Mouse (Mus musculus): Measurements from ENCODE around the gene Fads6. TPM values are rescaled to one million over a fixed set of nuclear protein-coding genes. Genes with fewer than 3 reads are reported as not detected.
A peak's percentile ranks its signal among the peaks of the same experiment; 100 is the strongest.

Gene Fads6
- total RNA-seq, 2 experiments from 2014 or later: 11.2 to 12.1 TPM

GRCm38 (mm10) chr11:115277604-115277975 is 19.9 kb downstream of the Fads6 start:
- DNase-seq (ENCODE audit: extremely low spot score in 1 of 2, low spot score in 1 of 2): no peak

- DNase-seq (ENCODE audit: extremely low spot score in 1 of 2, low spot score in 1 of 2): peak; percentile 82 to 84
Measured at GRCm38 (mm10) chr11:115276780-115277603, 20.5 kb downstream of the Fads6 start, which contains the start of gene Fdxr. Gene Fdxr (minus strand): TSS chr11:115277050.

GRCm38 (mm10) chr11:115275954-115276353 is 21.5 kb downstream of the Fads6 start:
- no peak for DNase-seq (ENCODE audit: extremely low spot score in 1 of 2, low spot score in 1 of 2)

GRCm38 (mm10) chr11:115275509-115275908 is 22.0 kb downstream of the Fads6 start:
- DNase-seq (ENCODE audit: extremely low spot score in 1 of 2, low spot score in 1 of 2): no peak

GRCm38 (mm10) chr11:115274771-115275170 is 22.7 kb downstream of the Fads6 start:
- no peak for DNase-seq (ENCODE audit: extremely low spot score in 1 of 2, low spot score in 1 of 2)

GRCm38 (mm10) chr11:115274178-115274577 is 23.3 kb downstream of the Fads6 start:
- DNase-seq (ENCODE audit: extremely low spot score in 1 of 2, low spot score in 1 of 2): no peak

- DNase-seq (ENCODE audit: extremely low spot score in 1 of 2, low spot score in 1 of 2): no peak
Measured at GRCm38 (mm10) chr11:115273735-115274134, 23.7 kb downstream of the Fads6 start.

- no peak for DNase-seq (ENCODE audit: extremely low spot score in 1 of 2, low spot score in 1 of 2)
Measured at GRCm38 (mm10) chr11:115272894-115273498, 24.5 kb downstream of the Fads6 start.

GRCm38 (mm10) chr11:115271481-115271880 is 26.0 kb downstream of the Fads6 start:
- no peak for DNase-seq (ENCODE audit: extremely low spot score in 1 of 2, low spot score in 1 of 2)

GRCm38 (mm10) chr11:115271052-115271451 is 26.4 kb downstream of the Fads6 start:
- no peak for DNase-seq (ENCODE audit: extremely low spot score in 1 of 2, low spot score in 1 of 2)

GRCm38 (mm10) chr11:115270148-115270861 is 27.2 kb downstream of the Fads6 start:
- DNase-seq (ENCODE audit: extremely low spot score in 1 of 2, low spot score in 1 of 2): peak; percentile 74 to 91

- DNase-seq (ENCODE audit: extremely low spot score in 1 of 2, low spot score in 1 of 2): no peak
Measured at GRCm38 (mm10) chr11:115269330-115270066, 28.0 kb downstream of the Fads6 start.

GRCm38 (mm10) chr11:115267958-115268357 is 29.5 kb downstream of the Fads6 start:
- no peak for DNase-seq (ENCODE audit: extremely low spot score in 1 of 2, low spot score in 1 of 2)

- DNase-seq (ENCODE audit: extremely low spot score in 1 of 2, low spot score in 1 of 2): no peak
Measured at GRCm38 (mm10) chr11:115267061-115267883, 30.2 kb downstream of the Fads6 start, which contains the start of gene Grin2c. Gene Grin2c (minus strand): TSS chr11:115267243.

GRCm38 (mm10) chr11:115266400-115266778 is 31.1 kb downstream of the Fads6 start:
- DNase-seq (ENCODE audit: extremely low spot score in 1 of 2, low spot score in 1 of 2): no peak

- no peak for DNase-seq (ENCODE audit: extremely low spot score in 1 of 2, low spot score in 1 of 2)
Measured at GRCm38 (mm10) chr11:115265771-115266399, 31.6 kb downstream of the Fads6 start.

GRCm38 (mm10) chr11:115264862-115265668 is 32.4 kb downstream of the Fads6 start:
- no peak for DNase-seq (ENCODE audit: extremely low spot score in 1 of 2, low spot score in 1 of 2)

GRCm38 (mm10) chr11:115264136-115264861 is 33.2 kb downstream of the Fads6 start:
- DNase-seq (ENCODE audit: extremely low spot score in 1 of 2, low spot score in 1 of 2): no peak

Data from layer of hippocampus, postnatal 25 days (tissue).